Mouse (Mus musculus) embryo, embryonic 9.5 days (tissue): ENCODE results near the gene Nhlrc4.

Source experiments
- DNase-seq: peaks from one replicate; pipeline ENCODE4 v3.0.0-alpha.2; 2017; ENCODE audit errors: extremely low spot score

Gene Nhlrc4

DNA sequence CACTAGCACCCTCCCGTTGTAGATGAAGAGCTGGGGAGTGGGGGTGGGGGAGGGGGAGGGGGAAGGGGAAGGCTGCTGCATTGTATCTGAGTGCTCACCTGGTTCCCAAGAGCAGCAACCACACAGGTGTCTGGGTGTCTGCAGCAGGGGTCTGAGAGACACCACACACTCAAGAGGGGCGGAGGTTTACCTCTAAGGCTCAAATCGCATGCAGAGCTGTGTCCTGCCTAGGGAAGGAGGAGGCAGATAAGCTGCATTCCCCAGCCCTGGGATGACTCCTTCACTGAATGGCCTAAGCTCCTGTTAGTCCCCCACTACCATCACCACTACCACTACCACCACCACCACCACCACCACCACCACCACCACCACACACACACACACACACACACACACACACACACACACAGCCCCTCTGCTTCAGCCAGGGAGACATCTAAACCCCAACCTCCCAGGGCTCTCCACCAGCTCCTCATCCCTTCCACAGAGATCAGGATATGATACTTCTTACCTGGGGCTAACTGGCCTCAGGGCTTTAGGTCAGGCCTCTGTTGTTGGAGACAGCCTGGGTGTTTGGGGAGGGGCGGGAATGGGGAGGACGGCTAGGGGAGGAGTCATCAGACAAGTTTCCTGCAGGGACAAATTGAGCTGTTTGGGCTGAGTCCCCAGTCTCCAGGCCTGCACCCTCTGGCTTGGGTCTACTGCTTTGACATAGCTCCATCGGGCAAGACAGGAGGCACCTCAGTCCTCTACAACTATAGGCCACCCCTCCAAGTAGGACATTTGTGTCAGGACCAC, at the start of gene Nhlrc4, which contains the start of gene Pigq:
Nhlrc4 (minus strand) TSS at position 596 of the 798 bp plus-strand sequence.
Pigq (minus strand) TSS at position 571 of the 798 bp plus-strand sequence.
- no peak for DNase-seq

DNA sequence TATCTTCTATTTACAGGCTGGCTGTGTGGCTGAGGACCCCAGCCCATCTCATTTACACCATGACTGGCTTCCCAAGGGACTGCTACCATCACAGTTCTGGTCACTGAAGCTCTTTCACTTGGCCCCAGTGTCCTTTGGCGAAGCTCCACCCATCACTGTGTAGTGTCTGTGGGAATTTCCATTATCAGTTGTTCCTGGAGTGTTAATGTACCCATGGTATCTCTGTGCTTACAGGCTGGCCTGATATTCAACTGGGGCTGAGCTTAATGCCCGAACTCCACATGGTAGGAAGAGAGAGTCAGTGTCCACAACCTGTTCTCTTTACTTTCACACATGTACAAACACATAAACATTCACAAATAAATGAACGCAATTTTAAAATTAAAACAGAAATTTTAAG, 48.7 kb upstream of the Nhlrc4 start:
- no peak for DNase-seq

DNA sequence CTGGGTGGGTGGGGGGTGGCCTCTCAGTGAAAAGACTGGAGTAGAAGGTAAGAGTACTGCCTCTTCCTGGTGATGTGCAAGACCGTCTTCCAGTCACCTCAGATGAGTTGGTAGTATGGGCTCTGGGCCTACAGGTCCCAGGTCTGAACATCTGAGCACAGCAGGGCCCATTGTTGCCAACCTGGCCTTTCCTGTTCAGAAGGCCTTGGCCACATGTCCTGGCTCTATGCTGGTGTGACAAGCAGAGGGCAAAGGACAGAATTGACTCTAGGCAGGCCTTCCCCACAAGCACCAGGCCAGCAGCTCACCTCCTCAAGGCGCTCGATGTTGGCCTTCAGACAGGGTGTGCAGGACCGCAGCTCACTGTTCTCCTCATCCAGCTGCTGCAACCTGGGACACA, 47.5 kb upstream of the Nhlrc4 start:
- DNase-seq = no peak

DNA sequence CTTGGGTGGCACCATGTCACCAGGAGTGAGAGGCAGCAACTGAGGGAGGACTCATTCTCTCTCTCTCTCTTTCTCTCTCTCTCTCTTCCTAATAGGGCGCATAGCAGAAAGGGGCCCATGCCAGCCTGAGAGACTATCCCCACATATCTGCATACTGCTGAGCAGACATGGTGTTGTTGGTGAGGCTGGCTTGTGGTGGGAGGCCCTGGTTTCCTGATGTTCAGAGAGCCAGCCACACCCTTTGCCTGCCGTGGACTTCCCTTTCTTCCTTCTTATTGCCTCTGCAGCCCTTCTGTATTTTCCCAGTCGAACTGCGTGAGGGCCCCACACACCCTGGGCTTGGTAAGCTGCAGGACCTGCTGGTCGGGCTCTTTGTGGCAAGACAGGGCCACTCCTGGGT, 45.6 kb upstream of the Nhlrc4 start:
- DNase-seq = no peak

DNA sequence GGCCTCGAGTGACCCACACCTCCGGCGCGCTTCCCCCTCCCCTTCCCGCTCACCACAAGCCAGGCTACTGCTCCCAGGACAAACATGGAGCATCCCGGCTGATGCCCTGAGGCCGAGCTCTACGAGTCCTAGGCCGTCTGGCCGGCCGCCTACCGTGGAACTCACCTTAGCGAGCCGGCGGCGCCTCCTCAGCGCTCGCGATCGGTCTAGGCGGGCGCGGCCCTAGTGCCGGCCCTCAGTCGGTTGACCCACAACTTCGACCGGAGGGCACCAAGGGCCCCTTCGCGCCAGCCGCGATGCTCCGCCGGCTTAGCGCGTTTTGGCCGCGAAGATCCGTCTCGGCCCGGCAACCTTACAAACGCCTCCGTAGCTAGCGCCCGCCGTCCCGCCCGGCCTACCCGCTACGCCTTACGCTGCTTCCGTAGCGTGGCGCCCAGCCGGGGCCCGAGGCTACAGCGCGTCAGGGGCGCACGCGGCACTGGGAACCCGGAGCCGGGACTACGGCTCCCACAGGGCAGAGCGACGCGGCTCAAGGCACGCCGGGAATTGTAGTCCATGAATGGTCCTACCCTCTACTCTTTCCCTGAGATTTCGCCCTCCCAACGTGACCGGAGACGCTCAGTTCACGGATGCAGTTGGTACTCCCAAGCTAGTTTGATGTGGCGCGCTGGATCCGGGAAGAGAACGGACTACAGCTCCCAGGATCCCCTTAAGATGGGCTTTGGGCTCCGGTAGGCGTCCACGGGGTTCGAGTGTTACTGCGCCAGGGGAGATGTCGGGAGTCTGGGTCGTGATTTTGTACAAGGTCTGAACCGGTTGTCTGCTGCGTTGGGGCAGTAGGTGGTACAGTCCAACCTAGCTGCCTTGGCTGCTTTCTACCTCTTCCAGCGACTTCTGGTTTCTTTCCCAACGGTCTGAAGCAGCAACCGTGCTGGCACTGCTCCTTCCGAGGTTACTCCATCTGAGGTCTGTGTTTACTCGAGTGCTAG, 40.8 kb upstream of the Nhlrc4 start, which contains the start of gene Capn15:
Capn15 (minus strand) TSS at position 491 of the 989 bp plus-strand sequence.
- peak; percentile 92 for DNase-seq

DNA sequence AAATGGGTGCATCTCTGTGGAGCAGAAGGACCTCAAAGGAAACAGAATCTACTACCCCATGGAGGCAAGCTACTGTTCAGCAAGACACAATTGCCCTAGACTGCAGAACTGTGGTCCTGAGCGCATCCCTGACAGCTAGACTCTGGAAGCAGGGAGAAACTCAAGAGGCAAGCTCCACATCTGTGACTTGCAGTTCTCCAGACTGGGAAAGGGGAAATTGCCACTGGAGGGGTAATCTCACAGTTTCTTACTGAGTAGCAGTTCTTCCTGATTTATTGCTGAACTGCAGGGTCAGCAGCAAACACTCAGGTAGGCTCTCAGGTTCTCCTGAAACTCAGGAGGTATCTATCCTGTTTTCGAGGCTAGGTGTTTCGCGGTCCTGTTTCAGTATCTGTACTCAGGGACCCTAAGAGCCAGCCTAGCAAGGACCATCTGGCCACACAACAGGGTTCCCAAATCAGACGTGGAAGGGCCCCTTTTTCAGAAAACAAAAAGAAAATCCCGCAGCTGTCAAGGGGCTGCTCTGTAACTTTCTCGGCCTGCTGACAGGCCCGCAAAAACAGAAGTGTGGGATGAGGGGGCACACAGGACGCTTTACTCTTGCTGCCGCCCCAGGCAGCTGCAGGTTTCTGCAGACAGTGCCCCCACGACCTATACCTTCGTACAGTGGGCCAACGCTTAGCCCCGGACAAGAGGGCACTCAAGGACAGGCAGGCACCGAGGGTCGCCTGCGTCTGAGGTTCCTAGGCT, 40.0 kb upstream of the Nhlrc4 start:
- DNase-seq = no peak

DNA sequence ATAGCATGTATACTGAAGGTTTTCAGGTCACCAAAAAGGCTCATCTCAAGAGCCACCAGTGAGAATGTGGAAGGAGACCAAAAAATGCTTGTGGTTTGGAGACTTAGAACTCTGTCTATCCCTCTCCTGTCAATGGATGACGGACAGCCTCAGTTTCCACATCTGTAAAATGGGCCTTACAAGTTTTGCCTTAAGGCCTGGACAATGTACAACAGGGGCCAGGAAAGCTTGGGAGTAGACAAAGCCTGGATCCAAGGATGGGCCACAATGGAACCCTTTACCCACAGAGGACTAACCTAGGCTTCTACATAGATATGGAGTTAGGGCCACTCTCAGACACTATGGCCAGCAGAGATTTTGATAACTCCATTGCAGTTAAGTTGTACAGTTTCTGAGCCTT, 39.3 kb upstream of the Nhlrc4 start:
- no peak for DNase-seq

DNA sequence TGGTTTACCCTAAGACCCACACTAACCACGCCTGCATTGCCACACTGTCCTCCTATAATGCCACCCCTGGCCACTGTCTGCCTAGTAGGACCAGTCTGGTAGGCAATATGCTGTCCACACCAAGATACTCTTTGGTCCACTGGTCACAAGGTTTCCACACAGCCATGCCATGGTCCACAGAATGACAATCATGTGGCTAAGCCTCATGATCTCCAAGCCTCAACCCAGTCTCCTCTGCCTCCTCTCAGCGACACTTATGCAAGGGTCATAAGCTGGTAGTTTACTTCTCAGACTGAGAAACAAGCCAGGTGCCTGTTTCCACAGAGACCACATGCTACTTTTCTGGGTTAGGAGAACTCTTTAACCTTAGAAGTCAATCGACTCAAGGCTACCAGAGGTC, 38.2 kb upstream of the Nhlrc4 start:
- DNase-seq = no peak

DNA sequence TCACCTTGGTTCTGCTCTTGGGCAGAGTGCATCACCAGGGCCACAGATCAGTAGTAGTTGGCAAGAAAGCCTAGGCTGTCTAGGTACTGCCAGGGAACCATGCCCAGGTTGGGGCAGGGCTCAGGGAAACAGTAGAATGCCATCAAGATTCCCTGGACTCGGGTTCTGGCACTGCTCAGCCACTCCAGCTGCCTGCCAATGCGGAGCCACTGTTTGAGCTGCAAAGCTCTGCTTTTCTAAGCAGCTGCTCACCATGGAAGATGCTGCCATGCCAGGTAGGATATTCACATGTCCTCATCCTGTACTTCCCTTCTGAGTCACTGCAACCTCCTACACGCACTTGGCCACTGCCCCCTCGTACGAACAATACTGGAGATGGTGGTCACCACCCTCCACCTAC, 36.1 kb upstream of the Nhlrc4 start:
- no peak for DNase-seq

DNA sequence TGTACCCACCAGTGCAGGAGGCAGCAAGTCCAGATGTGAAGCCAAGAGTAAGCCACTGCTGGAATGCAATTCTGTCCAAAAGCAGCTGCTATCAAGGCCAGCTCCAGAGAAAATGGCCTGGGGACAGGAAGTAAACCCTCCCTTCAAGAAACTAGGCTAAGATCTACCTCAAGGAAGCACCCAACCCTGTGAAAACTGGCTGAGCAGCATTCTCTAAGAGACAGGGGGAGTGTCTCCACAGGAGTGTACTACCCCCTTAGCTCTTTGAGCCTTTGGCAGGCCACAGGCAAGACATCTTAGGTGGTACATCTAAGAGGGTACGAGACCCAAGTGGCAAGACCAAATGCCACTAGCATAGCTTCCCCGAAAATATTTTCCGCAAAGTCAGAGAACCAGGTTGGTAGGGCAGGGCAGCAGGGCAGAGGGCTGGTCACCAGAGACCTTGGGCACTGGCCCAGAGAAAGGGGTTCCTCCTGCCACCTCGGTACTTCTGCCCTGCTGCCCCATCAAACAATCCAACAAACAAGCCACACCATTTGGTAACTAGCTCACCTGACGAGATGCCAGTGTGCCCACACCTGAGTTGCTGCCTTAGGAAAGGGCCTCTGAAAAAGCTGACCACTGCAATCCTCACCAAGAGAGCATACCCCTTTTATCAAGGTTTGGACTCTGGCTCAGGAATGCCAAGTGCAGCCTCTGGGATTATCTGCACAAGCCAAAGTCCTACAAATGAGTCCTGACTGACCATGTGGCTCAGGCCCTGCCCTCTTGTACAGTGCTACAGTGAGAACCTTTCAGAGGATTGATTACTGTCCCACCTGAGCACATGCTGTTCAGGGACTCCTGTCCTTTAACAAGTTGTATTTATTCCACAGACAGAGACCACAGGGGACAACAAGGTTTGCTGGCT, 35.3 kb upstream of the Nhlrc4 start:
- no peak for DNase-seq

DNA sequence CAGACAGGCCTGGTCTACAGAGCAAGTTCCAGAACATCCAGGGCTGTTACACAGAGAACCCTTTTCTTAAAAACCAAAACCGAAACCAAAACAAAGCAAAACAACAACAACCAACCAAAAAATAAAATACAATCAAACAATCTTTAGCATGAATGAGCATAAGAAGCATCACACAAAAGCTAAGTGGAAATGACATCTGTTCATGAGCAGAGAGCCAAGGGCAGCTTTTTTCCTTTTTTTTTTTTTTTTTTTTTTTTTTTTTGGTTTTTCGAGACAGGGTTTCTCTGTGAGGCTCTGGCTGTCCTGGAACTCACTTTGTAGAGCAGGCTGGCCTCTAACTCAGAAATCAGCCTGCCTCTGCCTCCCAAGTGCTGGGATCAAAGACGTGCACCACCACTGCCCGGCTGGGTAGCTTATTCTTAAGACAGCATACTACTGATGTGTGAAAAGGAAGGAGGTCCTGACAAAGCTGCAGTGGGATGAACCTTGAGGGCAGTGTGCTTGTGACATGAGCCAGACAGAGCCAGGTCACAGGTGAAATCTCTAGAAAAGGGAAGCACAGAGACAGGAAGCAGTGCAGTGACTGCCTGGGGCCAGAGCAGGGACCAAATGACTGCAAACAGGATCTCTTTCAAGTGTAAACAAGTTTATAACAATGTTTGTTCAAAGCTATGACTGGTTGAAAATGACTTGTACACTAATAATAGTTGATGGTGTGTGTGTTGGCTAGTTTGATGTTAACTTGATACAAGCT, 26.4 kb upstream of the Nhlrc4 start:
- no peak for DNase-seq

DNA sequence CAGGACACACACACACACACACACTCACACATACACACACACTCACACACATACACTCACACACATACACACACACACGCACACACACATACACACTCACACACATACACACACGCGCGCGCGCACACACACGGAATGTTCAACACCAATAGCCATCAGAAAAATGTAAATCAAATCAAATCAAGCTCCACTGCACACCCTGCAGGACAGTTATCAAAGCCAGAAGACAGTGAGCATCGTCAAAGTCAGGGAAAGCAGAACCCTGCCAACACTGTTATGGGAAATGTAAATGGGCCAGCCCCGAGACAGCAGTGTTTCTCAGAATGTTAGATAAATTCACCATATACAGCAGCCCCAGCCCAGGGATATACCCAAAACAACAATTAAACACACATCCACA, 25.7 kb upstream of the Nhlrc4 start:
- no peak for DNase-seq

DNA sequence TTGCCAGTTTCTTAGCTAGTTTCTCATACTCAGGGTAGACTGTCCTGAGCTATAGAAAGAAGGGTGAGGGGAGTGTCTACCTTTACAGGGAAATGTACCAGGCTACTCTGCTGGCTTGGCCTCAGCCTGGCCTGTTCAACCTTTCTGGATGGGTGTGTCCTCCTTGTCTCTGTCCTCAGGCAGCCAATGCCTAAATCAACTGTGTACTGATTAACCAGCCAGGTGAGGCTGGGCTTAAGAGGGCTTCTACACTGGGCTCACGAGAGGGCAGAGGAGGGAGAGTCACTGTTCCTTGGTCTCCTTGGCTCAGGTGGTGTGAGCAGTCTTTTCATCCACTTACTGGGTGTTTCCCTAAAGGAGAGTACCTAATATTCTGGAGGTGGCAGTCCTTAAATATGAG, 23.4 kb upstream of the Nhlrc4 start:
- no peak for DNase-seq

DNA sequence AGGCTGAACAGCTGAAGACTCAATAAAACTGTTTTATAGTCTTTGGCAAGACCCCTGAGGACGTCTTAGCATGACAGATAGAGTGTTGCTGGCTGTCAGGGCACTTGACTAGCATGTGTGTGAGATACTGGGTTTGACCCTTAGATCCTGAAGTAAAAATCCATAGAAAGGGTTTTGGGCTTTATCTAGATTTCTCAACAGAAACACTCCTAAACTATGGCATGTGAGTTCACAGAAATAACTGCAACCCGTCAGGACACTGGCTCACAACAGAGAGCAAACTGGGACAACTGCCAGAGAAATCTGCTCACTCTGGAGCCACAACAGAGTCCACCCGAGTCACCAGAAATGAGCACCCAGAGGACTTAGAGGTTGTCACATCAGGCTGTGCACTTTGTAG, 22.9 kb upstream of the Nhlrc4 start:
- no peak for DNase-seq

DNA sequence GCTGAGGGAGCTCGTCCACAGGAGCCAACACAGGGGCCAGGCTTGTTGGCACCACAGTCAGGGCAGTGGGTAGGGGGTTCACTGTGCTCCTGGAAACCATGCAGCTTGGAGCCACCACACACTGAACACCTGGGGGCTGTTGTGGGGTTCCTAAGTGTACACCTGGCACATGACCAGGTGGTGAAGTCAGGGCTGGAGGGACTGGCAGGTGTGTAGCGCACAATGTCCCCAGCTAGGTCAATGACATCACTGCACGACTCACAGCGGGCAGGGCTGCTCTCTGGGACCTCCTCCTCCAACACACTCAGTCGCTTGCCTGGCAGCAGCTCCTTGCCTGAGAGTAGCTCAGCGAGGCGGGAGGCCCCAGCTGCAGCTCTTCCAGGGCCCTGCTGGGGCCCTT, 19.5 kb upstream of the Nhlrc4 start:
- no peak for DNase-seq

DNA sequence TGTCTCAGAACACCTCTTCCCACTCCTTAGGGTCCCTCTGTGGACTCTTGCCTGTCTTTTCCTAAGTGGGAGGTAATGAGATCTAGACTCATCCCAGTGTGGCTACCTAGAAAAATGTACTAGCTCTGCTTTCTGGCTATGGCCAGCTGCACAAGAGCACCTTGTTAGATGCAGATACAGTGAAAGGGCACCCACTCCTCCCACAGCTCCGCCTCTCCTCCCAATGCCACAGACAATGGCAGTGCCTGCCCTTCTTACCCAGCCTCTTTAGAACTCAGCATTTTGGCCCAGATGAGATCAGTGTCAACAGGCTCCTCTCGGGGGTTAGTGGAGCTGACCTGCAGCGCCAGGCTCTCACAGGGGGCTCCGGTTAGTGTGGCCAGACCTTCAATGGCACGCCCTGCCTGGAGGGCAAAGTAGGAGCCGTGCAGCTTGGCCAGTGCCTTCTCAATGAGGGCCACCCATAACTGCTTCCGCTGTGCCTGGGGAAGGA, 17.7 kb upstream of the Nhlrc4 start:
- DNase-seq = no peak

DNA sequence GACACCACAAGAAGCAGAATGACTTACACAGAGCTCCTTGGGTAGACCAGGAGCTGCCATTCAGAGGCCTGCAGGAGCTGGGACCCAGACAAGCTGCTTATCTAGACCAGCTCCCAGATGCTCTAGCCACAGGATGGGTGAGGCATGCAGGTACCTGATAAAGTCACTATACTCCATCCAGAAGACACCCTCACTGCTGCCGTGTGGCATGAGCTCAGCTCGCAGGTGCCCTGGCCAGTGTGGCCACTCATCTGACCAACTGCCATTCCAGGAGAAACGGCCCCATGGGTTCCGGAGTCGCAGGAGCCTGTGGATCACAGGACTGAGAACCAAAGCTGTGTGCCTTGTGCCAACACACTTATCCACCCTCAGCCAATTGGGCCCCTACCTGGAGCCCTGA, 16.8 kb upstream of the Nhlrc4 start:
- DNase-seq = no peak

DNA sequence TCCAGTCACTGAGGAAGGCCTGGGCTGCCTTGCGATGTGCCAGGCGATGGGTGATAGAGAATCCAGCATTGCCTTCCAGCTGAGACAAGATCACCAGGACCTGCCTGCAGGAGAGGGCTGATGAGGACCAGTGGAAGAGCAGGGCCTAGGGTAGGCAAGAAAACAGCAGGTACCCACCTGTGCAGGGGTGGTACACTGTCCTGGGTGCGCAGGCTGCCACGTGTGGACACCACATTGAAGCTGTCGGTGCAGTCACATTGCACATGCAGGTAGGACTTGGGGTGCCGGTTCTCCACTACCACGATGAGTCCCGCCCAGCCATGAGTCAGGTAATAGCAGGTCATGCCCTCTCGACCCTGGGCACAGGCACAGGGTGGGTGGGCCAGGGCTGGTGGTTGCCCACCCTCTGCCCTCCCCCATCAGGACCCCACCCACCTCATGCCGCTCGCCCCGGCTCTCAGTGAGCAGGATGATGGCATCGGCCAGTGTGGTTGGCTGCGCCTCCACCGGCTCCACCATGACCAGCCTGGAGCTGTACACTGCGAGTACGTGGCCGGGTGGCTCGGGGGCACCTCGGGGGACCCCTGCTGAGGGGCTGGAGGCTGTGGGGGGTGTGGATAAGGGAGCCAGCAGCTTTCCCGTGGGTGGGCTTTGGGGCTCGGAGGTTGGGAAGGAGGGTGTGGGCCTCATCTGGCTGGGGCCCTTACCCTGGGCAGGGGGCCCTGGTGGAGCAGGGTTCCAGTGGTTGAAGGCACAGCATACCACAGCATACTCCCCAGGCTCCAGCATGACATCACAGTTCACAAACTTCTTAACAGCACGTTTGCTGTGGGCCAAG, 15.1 kb upstream of the Nhlrc4 start:
- no peak for DNase-seq
